Mouse (Mus musculus) CH12.LX (cell line): ENCODE measurements at regions not wholly inside any gene's neighbourhood (a gene's known extent, or its start where the extent isn't known, plus 50 kb on each side); places are given as distances from the start of the nearest gene placed in this dataset.

Experiments
- CHD2 ChIP-seq: IDR thresholded peaks from 2 replicates; pipeline ENCODE4 v1.6.1; 2011; ENCODE audit warnings: low read length, improper control_type of control experiment
- CTCF ChIP-seq, 2 experiments: IDR thresholded peaks in 1 of 2; conservative IDR thresholded peaks in 1 of 2; 2 replicates each; pipeline ENCODE4 v1.5.1; 2011 to 2012; ENCODE audit warnings: low read depth in 2 of 2, low read length in 2 of 2, improper control_type of control experiment in 1 of 2, inconsistent platforms in 1 of 2, mild to moderate bottlenecking in 1 of 2, moderate library complexity in 1 of 2
- EP300 ChIP-seq: IDR thresholded peaks from 2 replicates; pipeline ENCODE4 v1.6.1; 2011; ENCODE audit warnings: low read length, improper control_type of control experiment
- MAFK ChIP-seq: IDR thresholded peaks from 2 replicates; pipeline ENCODE4 v1.6.1; 2011; ENCODE audit warnings: low read length, improper control_type of control experiment; ENCODE audit not compliant: insufficient replicate concordance
- MAZ ChIP-seq: IDR thresholded peaks from 2 replicates; pipeline ENCODE4 v1.6.1; 2012; ENCODE audit warnings: low read depth, mild to moderate bottlenecking, inconsistent platforms, low read length, improper control_type of control experiment, moderate library complexity
- MEF2A ChIP-seq: IDR thresholded peaks from 2 replicates; pipeline ENCODE4 v1.6.1; 2014; ENCODE audit warnings: low read depth, mild to moderate bottlenecking, inconsistent platforms, low read length, improper control_type of control experiment, borderline replicate concordance
- MXI1 ChIP-seq: IDR thresholded peaks from 2 replicates; pipeline ENCODE4 v1.6.1; 2011; ENCODE audit warnings: mild to moderate bottlenecking, low read depth, low read length, improper control_type of control experiment
- POLR2AphosphoS2 ChIP-seq: IDR thresholded peaks from 2 replicates; pipeline ENCODE4 v1.6.1; 2011; ENCODE audit warnings: low read depth, low read length, improper control_type of control experiment
- RAD21 ChIP-seq: IDR thresholded peaks from 2 replicates; pipeline ENCODE4 v1.6.1; 2011; ENCODE audit warnings: low read depth, mild to moderate bottlenecking, low read length, improper control_type of control experiment, moderate library complexity
- SIN3A ChIP-seq: IDR thresholded peaks from 2 replicates; pipeline ENCODE4 v1.6.1; 2012; ENCODE audit warnings: low read length, improper control_type of control experiment, inconsistent platforms
- USF2 ChIP-seq: conservative IDR thresholded peaks from 2 replicates; pipeline ENCODE4 v1.6.1; 2011; ENCODE audit warnings: low read depth, low read length, improper control_type of control experiment
- ZNF384 ChIP-seq: IDR thresholded peaks from 2 replicates; pipeline ENCODE4 v1.6.1; 2012; ENCODE audit warnings: low read depth, low read length, improper control_type of control experiment, inconsistent platforms

DNA sequence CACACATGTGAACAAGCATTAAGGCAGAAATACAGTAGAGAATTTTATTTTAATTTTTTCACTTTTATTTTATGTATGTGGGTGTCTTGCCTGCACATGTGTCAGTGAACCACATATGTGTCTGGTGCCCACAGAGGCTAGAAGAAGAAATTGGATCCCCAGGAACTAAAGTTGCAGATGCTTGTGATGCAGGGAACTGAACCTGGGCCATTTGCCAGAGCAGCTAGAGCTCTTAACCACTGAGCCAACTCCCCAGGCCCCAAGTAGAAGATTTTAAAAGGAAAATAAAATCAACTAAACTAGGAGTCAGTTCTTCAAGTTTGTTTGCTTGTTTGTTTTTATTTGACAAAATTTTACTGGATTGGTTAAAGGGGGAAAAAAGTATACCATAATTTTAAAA, 185.5 kb upstream of the Kdm8 start:
- TF ChIP-seq MAFK (no peak), EP300 (no peak), ZNF384 (no peak), CTCF (conservative IDR thresholded peaks at IDR 0.05 in 1 of 2, IDR thresholded peaks at IDR 0.05 in 1 of 2; ENCODE audit: low read depth in 2 of 2, low read length in 2 of 2) (no peak), MEF2A (no peak), CHD2 (no peak), MXI1 (no peak), MAZ (no peak), SIN3A (no peak), RAD21 (no peak), POLR2AphosphoS2 (no peak), USF2 (no peak)
